Mouse (Mus musculus): ENCODE data around the gene Vmn1r149. TPM values are rescaled to one million over a fixed set of nuclear protein-coding genes. Genes with fewer than 3 reads are reported as not detected.
"Not testable (repeated sequence)": the region's sequence is repeated elsewhere in the genome, so short reads cannot be mapped to it uniquely, and the experiment has no call there.

The Vmn1r149 gene
- not detected in 2 replicates for polyA plus RNA-seq (2014; fragmentation: Nextera tagmentation; extraction: Ambion mirVana)

- not testable (repeated sequence) for H3K36me3 ChIP-seq (replicated peaks; ENCODE audit: control insufficient read depth, insufficient read depth, low read depth, low read length); H3K27me3 ChIP-seq (ENCODE audit: control insufficient read depth, insufficient read depth, low read length); H3K9ac ChIP-seq (replicated peaks; ENCODE audit: low read length); ATAC-seq (replicated peaks; ENCODE audit: insufficient number of reproducible peaks, low FRiP score, low TSS enrichment, low read depth); DNase-seq (ENCODE audit: low spot score); H3K9me3 ChIP-seq (replicated peaks; ENCODE audit: control insufficient read depth, low read length); H3K27ac ChIP-seq (replicated peaks; ENCODE audit: low read depth, low read length); H3K4me3 ChIP-seq (ENCODE audit: low read depth, low read length); H3K4me2 ChIP-seq (ENCODE audit: low read depth, low read length); H3K4me1 ChIP-seq (ENCODE audit: control insufficient read depth, insufficient read depth, low read length)
- no CpG with 5 or more reads among the region's 2 CpGs for WGBS
These were observed at the start of gene Vmn1r149 for GRCm38 (mm10) chr7:22438129-22438528. TSS of gene Vmn1r149 (minus strand) at chr7:22438229.

- DNase-seq (ENCODE audit: low spot score); H3K9me3 ChIP-seq (replicated peaks; ENCODE audit: control insufficient read depth, low read length); H3K4me3 ChIP-seq (ENCODE audit: low read depth, low read length); H3K36me3 ChIP-seq (replicated peaks; ENCODE audit: control insufficient read depth, insufficient read depth, low read depth, low read length); H3K9ac ChIP-seq (replicated peaks; ENCODE audit: low read length); H3K4me1 ChIP-seq (ENCODE audit: control insufficient read depth, insufficient read depth, low read length); H3K4me2 ChIP-seq (ENCODE audit: low read depth, low read length); H3K27ac ChIP-seq (replicated peaks; ENCODE audit: low read depth, low read length); H3K27me3 ChIP-seq (ENCODE audit: control insufficient read depth, insufficient read depth, low read length); ATAC-seq (replicated peaks; ENCODE audit: insufficient number of reproducible peaks, low FRiP score, low TSS enrichment, low read depth): not testable (repeated sequence)
- WGBS, result no CpG with 5 or more reads among the region's 5 CpGs
These were observed 25.9 kb upstream of the Vmn1r149 start, which contains the start of gene Gm10665 for GRCm38 (mm10) chr7:22463975-22464374. TSS of gene Gm10665 (minus strand) at chr7:22464075.

GRCm38 (mm10) chr7:22413283-22413682 is 24.7 kb downstream of the Vmn1r149 start, which contains the start of gene Vmn1r148:
TSS of gene Vmn1r148 (plus strand) at chr7:22413583.
- not testable (repeated sequence) for DNase-seq (ENCODE audit: low spot score); ATAC-seq (replicated peaks; ENCODE audit: insufficient number of reproducible peaks, low FRiP score, low TSS enrichment, low read depth); H3K27ac ChIP-seq (replicated peaks; ENCODE audit: low read depth, low read length); H3K9ac ChIP-seq (replicated peaks; ENCODE audit: low read length); H3K4me3 ChIP-seq (ENCODE audit: low read depth, low read length); H3K27me3 ChIP-seq (ENCODE audit: control insufficient read depth, insufficient read depth, low read length); H3K9me3 ChIP-seq (replicated peaks; ENCODE audit: control insufficient read depth, low read length); H3K4me1 ChIP-seq (ENCODE audit: control insufficient read depth, insufficient read depth, low read length); H3K4me2 ChIP-seq (ENCODE audit: low read depth, low read length); H3K36me3 ChIP-seq (replicated peaks; ENCODE audit: control insufficient read depth, insufficient read depth, low read depth, low read length)
- WGBS, result no CpG with 5 or more reads among the region's 3 CpGs

Other genes with a start within 250 kb of the Vmn1r149 start
- not detected in 2 replicates for gene Vmn1r143, start 248.9 kb downstream of the Vmn1r149 start, polyA plus RNA-seq (2014; fragmentation: Nextera tagmentation; extraction: Ambion mirVana)
- gene Gm8653, start 237.0 kb downstream of the Vmn1r149 start, polyA plus RNA-seq (2014; fragmentation: Nextera tagmentation; extraction: Ambion mirVana), result not detected in 2 replicates
- not detected in 2 replicates for gene Gm8453, start 208.7 kb downstream of the Vmn1r149 start, polyA plus RNA-seq (2014; fragmentation: Nextera tagmentation; extraction: Ambion mirVana)
- gene Gm4187, start 108.5 kb downstream of the Vmn1r149 start, polyA plus RNA-seq (2014; fragmentation: Nextera tagmentation; extraction: Ambion mirVana), result not detected in 2 replicates
- not detected in 2 replicates for gene Gm8660, start 67.2 kb downstream of the Vmn1r149 start, polyA plus RNA-seq (2014; fragmentation: Nextera tagmentation; extraction: Ambion mirVana)
- not detected in 2 replicates for gene Vmn1r148, start 24.6 kb downstream of the Vmn1r149 start, polyA plus RNA-seq (2014; fragmentation: Nextera tagmentation; extraction: Ambion mirVana)
- gene Gm10665, start 25.8 kb upstream of the Vmn1r149 start, polyA plus RNA-seq (2014; fragmentation: Nextera tagmentation; extraction: Ambion mirVana), result not detected in 2 replicates
- gene Vmn1r151, start 61.4 kb upstream of the Vmn1r149 start, polyA plus RNA-seq (2014; fragmentation: Nextera tagmentation; extraction: Ambion mirVana), result not detected in 2 replicates
- gene Vmn1r152, start 84.7 kb upstream of the Vmn1r149 start, polyA plus RNA-seq (2014; fragmentation: Nextera tagmentation; extraction: Ambion mirVana), result not detected in 2 replicates
- not detected in 2 replicates for gene Gm8677, start 96.7 kb upstream of the Vmn1r149 start, polyA plus RNA-seq (2014; fragmentation: Nextera tagmentation; extraction: Ambion mirVana)
- not detected in 2 replicates for gene Gm4201, start 127.1 kb upstream of the Vmn1r149 start, polyA plus RNA-seq (2014; fragmentation: Nextera tagmentation; extraction: Ambion mirVana)
- gene Gm4565, start 149.9 kb upstream of the Vmn1r149 start, polyA plus RNA-seq (2014; fragmentation: Nextera tagmentation; extraction: Ambion mirVana), result not detected in 2 replicates
- not detected in 2 replicates for gene Vmn1r155, start 219.8 kb upstream of the Vmn1r149 start, polyA plus RNA-seq (2014; fragmentation: Nextera tagmentation; extraction: Ambion mirVana)

Data from embryonic facial prominence, embryonic 11.5 days (tissue).